Mouse (Mus musculus): ENCODE data around the gene Kirrel3.

DNA sequence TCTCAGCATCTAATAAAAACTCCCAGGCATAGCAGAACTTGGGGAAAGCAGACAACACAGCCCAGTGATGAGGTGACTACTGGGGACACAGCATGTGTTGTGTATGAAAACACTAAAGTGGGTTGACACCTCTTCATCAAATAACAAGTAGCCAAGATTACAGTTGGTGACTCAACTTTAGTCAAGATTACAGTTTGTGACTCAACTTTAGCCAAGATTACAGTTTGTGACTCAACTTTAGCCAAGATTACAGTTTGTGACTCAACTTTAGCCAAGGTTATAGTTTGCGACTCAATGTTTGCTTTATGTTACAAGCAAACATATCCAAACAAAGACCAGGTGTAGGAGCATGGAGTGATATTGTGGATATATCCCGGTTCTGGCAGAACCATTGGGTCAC is 7.2 kb upstream of the Kirrel3 start:
- TF ChIP-seq TAL1 (IDR thresholded peaks at IDR 0.05; ENCODE audit: low read length) = no peak
- no peak for TF ChIP-seq GATA1 (IDR thresholded peaks at IDR 0.05; ENCODE audit: low read length)
